Mouse (Mus musculus) embryonic facial prominence, embryonic 10.5 days (tissue): ENCODE results near the gene G430095P16Rik. TPM values are rescaled to one million over a fixed set of nuclear protein-coding genes. Genes with fewer than 3 reads are reported as not detected.

ENCODE experiments used
- DNase-seq: peaks from one replicate; pipeline ENCODE4 v3.0.0-alpha.2; 2017; ENCODE audit warnings: low spot score
- H3K27ac ChIP-seq: fragments of 300-500 bp; sonication (generic); replicated peaks from 2 replicates; pipeline ENCODE4 v1.5.1; 2016; ENCODE audit warnings: mild to moderate bottlenecking
- H3K27me3 ChIP-seq: fragments of 300-500 bp; sonication (generic); replicated peaks from 2 replicates; pipeline ENCODE4 v1.6.1; 2016; ENCODE audit warnings: low read depth, mild to moderate bottlenecking; ENCODE audit not compliant: poor library complexity, severe bottlenecking
- H3K36me3 ChIP-seq: fragments of 300-500 bp; sonication (generic); replicated peaks from 2 replicates; pipeline ENCODE4 v1.6.1; 2016; ENCODE audit warnings: mild to moderate bottlenecking, moderate library complexity
- H3K4me1 ChIP-seq: fragments of 300-500 bp; sonication (generic); 2 replicates; pipeline ENCODE4 v1.6.1; 2016
- H3K4me3 ChIP-seq: fragments of 300-500 bp; sonication (generic); 2 replicates; pipeline ENCODE4 v1.5.1; 2016; ENCODE audit warnings: mild to moderate bottlenecking, moderate library complexity
- H3K9me3 ChIP-seq: fragments of 300-500 bp; sonication (generic); 2 replicates; pipeline ENCODE4 v1.6.1; 2016; ENCODE audit warnings: mild to moderate bottlenecking
- WGBS: fragments of 180-500 bp; shearing (Covaris S2); methylation state at CpG from one replicate; pipeline ENCODE4 v1.1.7; 2016; 5-methylcytosine and 5-hydroxymethylcytosine counted together
- polyA plus RNA-seq: library from polyadenylated mRNA; unstranded; fragments of >200 nt; fragmentation: Nextera tagmentation; extraction: Ambion mirVana; gene quantifications from 2 replicates; pipeline ENCODE4 v1.2.1, GENCODE M21; 2016

G430095P16Rik gene
- polyA plus RNA-seq, 1 experiment from 2014 or later = 3.6 TPM

DNA sequence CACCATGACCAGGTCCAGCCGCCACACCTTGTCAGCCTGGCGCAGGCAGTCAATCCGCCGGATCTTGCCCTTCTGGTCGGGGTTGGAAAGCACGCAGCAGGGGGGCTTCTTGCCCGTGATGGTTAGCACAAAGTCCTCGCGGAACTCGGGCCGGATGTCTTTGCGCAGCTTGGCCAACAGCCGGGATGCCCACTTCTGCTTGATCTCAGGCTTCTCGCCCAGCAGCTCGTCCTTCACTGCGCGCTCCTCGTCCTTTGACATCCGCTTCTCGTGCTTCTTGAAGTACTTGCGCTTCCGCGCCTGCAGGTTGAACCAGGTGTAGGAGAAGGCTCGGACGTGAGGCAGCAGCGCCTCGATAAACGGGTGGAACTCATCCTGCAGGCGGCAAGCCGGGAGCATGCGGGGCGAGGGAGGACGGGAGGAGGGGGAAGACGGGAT lies 49.2 kb downstream of the G430095P16Rik start:
- peak overlapping the region; percentile 32; the same call in 1 of the 2 replicates for H3K4me3 ChIP-seq
- H3K27me3 ChIP-seq = peaks cover 100% of the 10 kb centered on the region
- no peaks in the 10 kb centered on the region for H3K36me3 ChIP-seq
- DNase-seq = peak; percentile 54
- under 1% methylated on average over 34 of the region's 34 CpGs for WGBS
- H3K9me3 ChIP-seq = no peaks in the 10 kb centered on the region
- no peak overlapping the region for H3K27ac ChIP-seq
- H3K4me1 ChIP-seq = peaks cover 41% of the 10 kb centered on the region

DNA sequence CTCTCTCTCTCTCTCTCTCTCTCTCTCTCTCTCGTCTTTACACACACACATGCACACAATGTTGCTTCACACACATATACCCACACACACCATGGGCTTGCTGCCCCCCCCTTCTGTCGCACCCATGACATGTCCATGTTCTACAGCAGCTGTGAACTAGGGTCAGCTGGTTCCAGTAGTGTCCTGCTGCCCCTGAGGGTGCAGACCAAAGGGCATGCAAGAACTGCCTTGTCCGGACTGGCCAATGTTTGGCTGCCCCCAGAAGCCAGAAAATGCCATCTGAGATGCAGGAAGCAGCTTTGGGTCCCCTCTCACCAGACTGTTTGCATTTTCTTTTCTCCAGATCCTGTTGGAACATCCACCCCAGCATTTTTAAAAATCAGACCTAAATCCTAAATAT lies 49.8 kb downstream of the G430095P16Rik start:
- Histone ChIP-seq H3K36me3 (no peaks in the 10 kb centered on the region), H3K27me3 (peaks cover 100% of the 10 kb centered on the region), H3K9me3 (no peaks in the 10 kb centered on the region), H3K4me1 (peaks cover 41% of the 10 kb centered on the region), H3K27ac (no peak overlapping the region), H3K4me3 (no peak overlapping the region)
- WGBS = 2% methylated on average over 3 of the region's 3 CpGs
- no peak for DNase-seq

DNA sequence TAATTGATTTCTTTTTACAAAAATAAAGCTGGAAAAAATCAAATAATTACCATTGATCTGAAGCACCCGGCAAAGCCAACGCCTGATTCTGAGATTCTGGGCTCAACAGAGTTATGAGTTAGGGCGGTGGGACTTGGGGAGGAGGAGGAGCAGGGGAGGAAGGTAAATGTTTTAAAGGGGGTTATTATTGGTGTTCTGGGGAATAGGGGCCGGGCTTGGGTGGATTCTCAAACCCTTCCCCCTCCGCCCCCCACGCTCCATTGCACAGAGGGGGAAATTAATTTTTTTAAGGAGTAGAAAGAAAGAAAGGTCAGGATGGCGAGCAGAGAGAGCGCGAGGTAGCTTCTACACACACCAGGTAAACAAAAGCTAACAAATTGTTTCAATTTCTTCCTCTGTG lies 50.5 kb downstream of the G430095P16Rik start:
- Histone ChIP-seq H3K36me3 (no peaks in the 10 kb centered on the region), H3K27ac (no peak overlapping the region), H3K4me1 (peaks cover 41% of the 10 kb centered on the region), H3K9me3 (no peaks in the 10 kb centered on the region), H3K4me3 (peak overlapping the region; percentile 34; the same call in 1 of the 2 replicates), H3K27me3 (peaks cover 100% of the 10 kb centered on the region)
- 1% methylated on average over 9 of the region's 9 CpGs for WGBS
- DNase-seq = no peak

DNA sequence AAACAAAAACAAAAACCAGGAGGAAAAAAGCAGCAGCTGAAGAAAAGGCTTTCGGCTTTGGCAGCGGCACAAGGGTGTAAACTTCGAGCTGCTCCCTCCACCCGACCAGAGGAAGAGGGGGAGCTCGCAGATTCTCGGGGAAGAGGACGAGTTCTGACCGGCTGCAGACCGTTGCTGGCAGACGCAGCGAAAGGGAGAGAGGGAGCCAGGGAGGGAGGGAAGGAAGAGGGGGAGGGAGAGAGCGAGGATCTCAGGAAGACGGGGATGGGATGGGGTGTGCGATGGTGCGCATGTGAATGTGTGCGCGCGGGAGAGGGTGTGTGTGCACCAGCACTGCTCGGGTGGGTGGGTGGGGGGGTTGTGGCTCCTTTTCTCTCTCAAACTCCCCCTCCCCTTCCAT lies 51.0 kb downstream of the G430095P16Rik start:
- H3K4me1 ChIP-seq = peaks cover 41% of the 10 kb centered on the region
- no peak overlapping the region for H3K27ac ChIP-seq
- H3K4me3 ChIP-seq = peak overlapping the region; percentile 34; the same call in 1 of the 2 replicates
- H3K9me3 ChIP-seq = no peaks in the 10 kb centered on the region
- H3K36me3 ChIP-seq = no peaks in the 10 kb centered on the region
- under 1% methylated on average over 19 of the region's 19 CpGs for WGBS
- H3K27me3 ChIP-seq = peaks cover 100% of the 10 kb centered on the region
- peak; percentile 68 for DNase-seq

DNA sequence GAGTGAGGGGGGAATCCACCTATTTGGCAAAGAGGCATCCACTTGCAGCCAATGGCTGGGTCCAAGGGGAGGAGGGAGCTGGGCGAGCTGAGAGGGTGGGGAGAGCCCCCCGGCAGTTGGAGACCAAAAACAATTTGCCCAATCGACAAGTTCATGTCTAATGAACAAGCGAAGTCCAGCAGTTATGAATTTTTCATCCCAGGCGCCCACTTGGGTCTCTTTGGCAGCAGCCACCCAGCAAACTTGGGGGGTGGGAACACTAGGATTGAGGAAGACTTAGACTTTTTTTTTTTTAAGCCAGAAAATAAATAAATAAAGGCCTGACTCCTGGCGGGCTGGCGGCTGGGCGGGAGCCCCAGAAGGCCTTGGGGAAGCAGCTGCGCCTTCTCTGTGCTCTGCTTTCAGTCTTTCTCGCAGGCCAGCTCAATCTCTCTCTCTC lies 51.7 kb downstream of the G430095P16Rik start:
- no peak for DNase-seq
- H3K36me3 ChIP-seq = no peaks in the 10 kb centered on the region
- H3K9me3 ChIP-seq = no peaks in the 10 kb centered on the region
- no peak overlapping the region for H3K27ac ChIP-seq
- peaks cover 100% of the 10 kb centered on the region for H3K27me3 ChIP-seq
- peaks cover 41% of the 10 kb centered on the region for H3K4me1 ChIP-seq
- H3K4me3 ChIP-seq = peak overlapping the region; percentile 8; the same call in 1 of the 2 replicates
- WGBS = 4% methylated on average over 10 of the region's 10 CpGs

DNA sequence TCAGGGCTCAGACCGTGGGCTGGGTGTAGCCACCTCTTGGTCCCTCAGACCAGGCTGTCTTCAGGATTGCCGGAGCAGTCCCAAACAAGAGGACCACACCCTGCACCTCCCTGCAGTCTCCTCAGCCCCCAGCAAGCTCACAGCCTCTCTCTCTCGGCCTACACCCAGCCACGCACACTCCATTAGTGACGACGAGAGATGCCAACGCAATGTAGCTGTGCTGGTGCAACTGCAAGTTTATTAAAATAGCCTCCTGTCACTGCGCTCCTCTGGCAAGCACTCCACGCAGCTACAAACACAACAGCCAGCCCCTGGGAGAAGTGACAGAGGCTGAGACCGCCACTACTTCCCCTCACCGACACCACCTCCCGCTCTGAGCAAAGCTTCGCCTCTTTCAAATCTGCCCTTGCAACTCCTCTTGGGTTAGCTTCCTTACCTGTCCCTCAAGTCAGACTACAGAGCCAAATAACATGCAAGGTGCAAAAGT lies 52.3 kb downstream of the G430095P16Rik start:
- Histone ChIP-seq H3K4me3 (no peak overlapping the region), H3K9me3 (no peaks in the 10 kb centered on the region), H3K27me3 (peaks cover 100% of the 10 kb centered on the region), H3K27ac (no peak overlapping the region), H3K36me3 (no peaks in the 10 kb centered on the region), H3K4me1 (peaks cover 38% of the 10 kb centered on the region)
- WGBS = under 1% methylated on average over 13 of the region's 13 CpGs
- no peak for DNase-seq

DNA sequence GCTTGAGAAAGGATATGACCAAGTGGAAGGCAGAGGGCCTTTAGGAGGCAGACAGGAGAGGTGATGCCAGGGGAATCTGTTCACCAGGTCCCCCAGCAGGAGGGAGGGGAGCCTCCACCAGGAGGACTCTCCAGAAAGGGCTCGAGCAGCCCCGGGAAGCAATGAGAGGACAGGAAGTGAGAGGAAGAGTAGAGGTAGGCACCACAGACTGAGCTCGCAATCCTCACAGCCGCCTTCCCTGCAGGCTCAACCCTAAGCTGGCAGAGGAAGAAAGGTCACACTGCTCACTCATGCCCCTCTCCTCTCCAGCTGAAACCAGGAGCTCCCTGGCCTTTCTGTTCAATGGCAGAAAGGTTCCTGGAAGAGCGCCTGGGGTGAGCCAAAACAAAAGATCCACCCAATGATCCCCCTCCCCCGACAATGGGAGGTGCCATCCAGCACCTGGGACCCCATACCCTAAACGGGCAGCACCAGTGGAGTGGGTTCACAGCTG lies 52.9 kb downstream of the G430095P16Rik start:
- under 1% methylated on average over 7 of the region's 7 CpGs for WGBS
- Histone ChIP-seq H3K9me3 (no peaks in the 10 kb centered on the region), H3K27ac (no peak overlapping the region), H3K36me3 (no peaks in the 10 kb centered on the region), H3K4me1 (peaks cover 34% of the 10 kb centered on the region), H3K27me3 (peaks cover 100% of the 10 kb centered on the region), H3K4me3 (no peak overlapping the region)
- DNase-seq = peak; percentile 39

Other genes starting within 250 kb of the G430095P16Rik start
- gene Ier2, start 60.2 kb upstream of the G430095P16Rik start, polyA plus RNA-seq = 140 and 148 TPM in 2 replicates
- 69.1 and 71.2 TPM in 2 replicates for gene Trmt1, start 36.7 kb upstream of the G430095P16Rik start, polyA plus RNA-seq
- gene Nacc1, start 35.1 kb upstream of the G430095P16Rik start, polyA plus RNA-seq = 30.4 and 30.8 TPM in 2 replicates
- gene Lyl1, start 21.6 kb upstream of the G430095P16Rik start, polyA plus RNA-seq = 4.3 and 5.5 TPM in 2 replicates
- 0.29 and 0.77 TPM in 2 replicates for gene Nfix, start 77.3 kb downstream of the G430095P16Rik start, polyA plus RNA-seq
- gene Dand5, start 99.8 kb downstream of the G430095P16Rik start, polyA plus RNA-seq = 2.8 and 3.0 TPM in 2 replicates
- gene Gadd45gip1, start 108.5 kb downstream of the G430095P16Rik start, polyA plus RNA-seq = 45.2 and 47.3 TPM in 2 replicates
- 112 and 122 TPM in 2 replicates for gene Rad23a, start 117.7 kb downstream of the G430095P16Rik start, polyA plus RNA-seq
- gene Calr, start 123.9 kb downstream of the G430095P16Rik start, polyA plus RNA-seq = 758 and 801 TPM in 2 replicates
- gene Farsa, start 134.0 kb downstream of the G430095P16Rik start, polyA plus RNA-seq = 133 and 138 TPM in 2 replicates
- gene Syce2, start 149.1 kb downstream of the G430095P16Rik start, polyA plus RNA-seq = 77.8 and 83.7 TPM in 2 replicates
- 49.6 and 51.8 TPM in 2 replicates for gene Gcdh, start 170.9 kb downstream of the G430095P16Rik start, polyA plus RNA-seq
- 14.5 and 15.6 TPM in 2 replicates for gene Klf1, start 178.9 kb downstream of the G430095P16Rik start, polyA plus RNA-seq
- gene Dnase2a, start 185.6 kb downstream of the G430095P16Rik start, polyA plus RNA-seq = 6.1 and 10.1 TPM in 2 replicates
- 2.3 and 3.4 TPM in 2 replicates for gene Mast1, start 214.4 kb downstream of the G430095P16Rik start, polyA plus RNA-seq
- 0.36 and 0.91 TPM in 2 replicates for gene Rtbdn, start 224.0 kb downstream of the G430095P16Rik start, polyA plus RNA-seq
- gene Gm49661, start 246.4 kb downstream of the G430095P16Rik start, polyA plus RNA-seq = not detected in 2 replicates
- gene Prdx2, start 246.6 kb downstream of the G430095P16Rik start, polyA plus RNA-seq = 1,193 and 1,272 TPM in 2 replicates
- 147 and 148 TPM in 2 replicates for gene Rnaseh2a, start 246.8 kb downstream of the G430095P16Rik start, polyA plus RNA-seq